Mouse (Mus musculus): ENCODE data around the gene Elovl7. TPM values are rescaled to one million over a fixed set of nuclear protein-coding genes. Genes with fewer than 3 reads are reported as not detected.

Gene Elovl7
- total RNA-seq, 2 experiments from 2014 or later = 7.1 to 9.6 TPM

DNA sequence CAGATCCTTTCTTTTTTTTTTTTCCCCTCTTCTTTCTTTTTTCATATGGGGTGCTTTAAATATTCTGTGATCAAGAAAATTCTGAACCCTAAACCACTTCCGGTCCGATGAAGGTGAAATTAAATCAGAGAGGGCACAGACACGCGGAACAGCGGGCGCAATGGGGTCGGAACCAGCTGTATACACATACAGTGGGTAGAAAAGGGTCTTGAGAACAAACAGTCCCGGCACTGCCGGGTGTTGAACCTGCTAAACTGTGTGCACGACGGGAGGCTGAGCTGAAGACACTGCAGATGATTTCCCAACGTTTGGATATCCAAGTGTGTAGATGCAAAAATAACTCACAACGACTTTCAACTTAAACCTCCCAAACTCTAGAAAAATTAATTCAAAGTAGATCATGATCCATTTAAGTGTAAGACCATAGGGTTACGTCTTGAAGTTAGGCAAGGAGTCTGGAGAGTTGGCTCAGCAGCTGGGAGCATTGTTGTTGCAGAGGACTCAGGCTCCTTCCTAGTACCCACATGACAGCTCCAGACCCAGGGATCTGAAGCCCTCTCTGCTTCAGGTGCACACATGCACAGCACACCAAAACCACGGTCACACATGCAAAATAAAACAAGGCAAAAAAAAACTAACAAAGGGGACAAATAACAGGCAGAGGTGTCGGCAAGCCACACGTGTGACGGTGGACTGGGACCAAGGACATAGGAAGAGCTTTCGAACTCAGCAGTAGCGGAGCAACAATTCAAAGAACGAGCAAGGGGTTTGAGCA, 114.4 kb downstream of the Elovl7 start:
- no peak for DNase-seq (ENCODE audit: low spot score in 2 of 2)
- intact Hi-C loops (cut with DNase I) = loop anchor here (1.0 to 10.0 kb wide), 3 partner anchors 116 to 1004 kb away; partner anchors contain the start of gene Elovl7

DNA sequence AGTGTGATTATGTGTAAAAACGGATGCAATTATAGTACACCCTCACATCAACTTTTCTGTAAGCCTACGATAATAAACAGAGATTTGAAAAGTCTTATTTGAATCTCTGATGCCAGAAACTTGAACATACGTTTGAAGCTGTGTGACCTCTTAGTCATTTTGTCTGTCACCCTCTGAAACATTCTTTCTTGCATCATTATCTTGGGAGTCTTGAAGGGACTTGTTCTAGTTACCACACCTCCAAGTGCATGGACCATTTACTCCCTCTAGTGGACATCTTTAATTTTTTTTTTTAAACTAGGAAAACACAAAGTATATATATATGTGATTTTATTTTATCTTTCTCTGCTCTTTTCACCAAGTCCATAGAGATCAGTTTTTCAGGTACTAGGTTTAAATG, 115.5 kb downstream of the Elovl7 start:
- DNase-seq (ENCODE audit: low spot score in 2 of 2) = no peak

More for the DNA sequence above, 115.5 kb downstream of the Elovl7 start:
- intact Hi-C loops (cut with DNase I) = loop anchor here (1.0 to 10.0 kb wide), 3 partner anchors 117 to 1005 kb away; partner anchors contain the start of gene Elovl7

Other genes with a start within 250 kb of the Elovl7 start
- 10 to 100 TPM; 39.6 to 40.8 TPM for gene Smim15, start 170.0 kb upstream of the Elovl7 start, total RNA-seq (2021)
- 10 to 100 TPM; 20.3 to 21.4 TPM for gene Ndufaf2, start 55.8 kb upstream of the Elovl7 start, total RNA-seq (2021)
- gene Ercc8, start 55.7 kb upstream of the Elovl7 start, total RNA-seq (2021) = 10 to 100 TPM; 16.3 to 19.5 TPM
- under 1 TPM; 0.32 to 0.91 TPM for gene Depdc1b, start 101.9 kb downstream of the Elovl7 start, total RNA-seq (2021)
- gene Pde4d, start 235.5 kb downstream of the Elovl7 start, total RNA-seq (2021) = 100 to 1,000 TPM; 110 to 119 TPM

All from left cerebral cortex, postnatal 36 days (tissue).